Mouse (Mus musculus): ENCODE results near the gene Ncam2.

Ncam2 gene

DNA sequence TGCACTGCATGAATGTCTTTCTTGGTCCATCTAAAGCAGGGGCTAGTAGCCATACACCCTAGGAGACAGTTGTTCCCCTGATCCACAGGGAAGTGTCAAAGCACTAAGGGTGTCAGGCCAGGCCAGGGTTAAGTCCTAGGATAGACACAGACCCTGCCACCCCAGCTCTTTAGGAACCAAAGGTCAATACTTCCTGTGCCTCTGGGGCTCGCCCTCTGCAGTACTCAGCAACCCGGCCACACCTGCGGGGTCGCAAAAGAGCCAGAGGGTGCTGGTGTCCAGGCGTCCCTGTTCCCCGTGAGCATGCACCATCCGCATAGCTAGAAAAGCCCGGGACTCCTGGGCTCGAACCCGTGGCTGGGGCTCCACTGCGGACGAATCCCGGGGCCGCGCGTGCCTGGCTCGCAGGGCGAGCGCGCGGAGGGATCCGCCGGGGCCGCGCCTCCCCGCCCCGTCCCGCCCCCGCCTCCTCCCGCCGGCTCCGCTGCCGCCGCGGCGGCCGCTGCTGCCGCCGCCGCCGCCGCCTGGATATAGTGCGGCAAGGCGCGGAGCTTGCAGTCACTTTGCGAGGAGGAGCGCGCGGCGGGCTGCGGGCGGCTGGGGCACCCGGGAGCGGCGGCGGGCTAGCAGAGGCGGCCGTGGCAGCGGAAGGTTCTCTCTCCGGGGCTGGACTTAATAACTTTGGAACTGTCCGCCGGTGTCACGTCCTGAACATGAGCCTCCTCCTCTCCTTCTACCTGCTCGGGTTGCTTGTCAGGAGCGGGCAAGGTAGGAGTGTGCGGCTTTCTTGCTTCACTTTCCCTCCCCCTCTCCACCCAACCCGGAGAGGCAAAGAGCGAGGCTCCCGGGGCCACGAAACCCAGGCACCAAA is at the start of gene Ncam2:
Gene Ncam2, plus strand, starts transcription at position 497 of the 871 bp plus-strand sequence.
- peak; percentile 7 for DNase-seq (ENCODE audit: low read depth)

DNA sequence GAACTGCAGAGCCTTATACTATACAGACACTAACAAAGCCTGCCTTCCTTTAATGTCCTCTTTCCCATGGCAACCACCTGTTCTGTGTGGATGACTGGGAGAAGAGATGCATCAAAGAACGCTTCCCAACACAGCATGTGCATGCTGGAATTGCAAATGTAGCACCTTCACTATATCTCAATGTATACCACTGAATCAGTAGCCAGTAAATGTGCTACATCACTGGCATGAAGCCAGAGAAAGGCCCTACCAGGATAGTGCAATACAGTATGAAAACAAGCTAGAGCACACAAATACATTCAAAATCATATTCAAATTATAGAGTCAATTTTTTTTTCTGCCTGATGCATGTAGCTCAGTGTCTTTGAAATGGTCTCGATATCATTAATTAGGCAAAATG is 29.7 kb upstream of the Ncam2 start:
- DNase-seq (ENCODE audit: low read depth) = no peak

DNA sequence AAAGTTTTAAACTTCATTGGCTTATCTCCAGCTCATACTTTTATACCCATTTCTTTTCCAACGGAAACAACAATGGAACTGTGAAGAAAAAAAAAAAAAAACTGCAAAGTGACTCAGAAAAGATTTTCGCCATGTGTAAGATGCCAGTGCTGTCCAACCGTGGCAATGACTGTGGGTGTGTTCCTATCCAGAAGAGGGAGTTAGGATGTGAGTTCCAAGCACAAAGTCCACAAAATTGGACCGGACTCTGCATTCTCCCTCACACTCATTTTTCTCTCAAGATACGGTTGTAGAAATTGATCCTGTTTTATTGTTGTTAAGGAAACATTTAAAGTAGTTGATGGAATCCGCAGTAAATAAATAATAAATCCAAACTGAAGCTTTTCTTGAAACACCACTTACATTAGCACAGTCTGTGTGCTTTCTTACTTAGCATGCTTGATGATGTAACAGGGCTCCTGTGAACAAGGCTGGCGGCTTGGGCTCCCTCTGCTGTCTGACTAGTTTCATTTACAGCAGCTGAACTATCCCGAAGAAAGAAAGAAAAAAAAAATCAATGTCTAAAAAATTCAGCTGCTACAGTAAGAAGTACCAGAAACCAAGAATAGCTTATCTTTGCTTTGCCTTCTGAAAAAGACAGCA is 25.1 kb upstream of the Ncam2 start:
- DNase-seq (ENCODE audit: low read depth) = no peak

DNA sequence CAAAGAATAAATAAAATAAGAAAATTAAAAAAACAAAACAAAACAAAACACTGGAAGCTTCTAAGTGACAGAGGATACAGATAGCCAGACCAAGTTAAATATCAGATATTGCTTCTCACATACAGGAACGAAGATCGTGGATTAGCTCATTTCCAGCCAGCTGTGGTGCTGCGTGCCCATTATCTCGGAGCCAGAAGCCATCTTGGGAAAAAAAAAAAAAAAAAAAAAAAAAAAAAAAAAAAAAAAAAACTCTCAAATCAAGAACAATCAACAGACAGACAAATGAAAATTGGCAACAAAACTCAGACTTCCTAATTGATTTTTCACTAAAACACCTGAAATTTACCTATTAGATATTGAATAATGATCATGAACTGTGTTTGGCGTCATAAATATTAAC is 20.7 kb upstream of the Ncam2 start:
- no peak for DNase-seq (ENCODE audit: low read depth)

GRCm38 (mm10) chr16:81187579-81188179 is 12.8 kb upstream of the Ncam2 start:
- no peak for DNase-seq (ENCODE audit: low read depth)

DNA sequence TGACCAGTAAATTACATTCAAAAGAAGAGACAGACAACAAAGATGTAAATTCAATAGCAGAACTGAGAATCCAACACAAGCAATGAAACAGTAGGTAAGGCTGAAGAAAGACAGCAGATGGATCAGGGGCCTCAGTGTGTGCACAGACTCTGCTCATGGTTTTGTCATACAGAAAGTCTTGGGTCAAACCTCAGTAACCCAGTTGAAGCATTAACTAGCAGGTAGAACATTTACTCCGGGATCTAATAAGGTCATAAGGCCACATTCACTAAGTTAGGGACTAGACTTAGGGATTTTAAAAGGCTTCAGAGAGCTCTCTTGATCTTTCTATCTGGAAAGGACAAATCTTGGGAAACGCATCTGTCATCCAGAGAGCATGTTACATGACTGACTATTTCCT is 8.9 kb upstream of the Ncam2 start:
- DNase-seq (ENCODE audit: low read depth) = no peak

DNA sequence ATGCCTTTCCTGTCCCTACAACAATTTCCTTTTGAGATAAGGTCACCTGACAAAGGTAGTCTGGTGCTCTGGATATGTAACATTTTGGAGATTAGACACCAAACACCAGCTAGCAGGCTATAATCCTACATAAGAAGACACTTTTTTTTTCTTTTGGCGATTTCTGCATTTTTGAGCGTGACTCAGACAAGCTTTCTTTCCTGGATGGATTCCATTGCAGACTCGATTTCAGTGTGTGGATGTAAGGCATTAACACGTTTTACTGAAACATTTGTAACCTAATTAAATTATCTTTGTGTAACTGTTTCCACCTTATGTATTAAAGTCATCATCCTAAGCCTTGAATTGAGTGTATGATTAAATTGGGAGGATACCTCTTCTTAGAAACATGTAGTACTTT is 7.9 kb upstream of the Ncam2 start:
- no peak for DNase-seq (ENCODE audit: low read depth)

GRCm38 (mm10) chr16:81199467-81199866 is 1.0 kb upstream of the Ncam2 start:
- no peak for DNase-seq (ENCODE audit: low read depth)

- DNase-seq (ENCODE audit: low read depth) = no peak
Observed at GRCm38 (mm10) chr16:81201471-81201870, 974 bp downstream of the Ncam2 start.

GRCm38 (mm10) chr16:81201992-81202391 is 1.5 kb downstream of the Ncam2 start:
- DNase-seq (ENCODE audit: low read depth) = peak; percentile 13

- no peak for DNase-seq (ENCODE audit: low read depth)
Observed at GRCm38 (mm10) chr16:81202721-81203161, 2.2 kb downstream of the Ncam2 start.

DNA sequence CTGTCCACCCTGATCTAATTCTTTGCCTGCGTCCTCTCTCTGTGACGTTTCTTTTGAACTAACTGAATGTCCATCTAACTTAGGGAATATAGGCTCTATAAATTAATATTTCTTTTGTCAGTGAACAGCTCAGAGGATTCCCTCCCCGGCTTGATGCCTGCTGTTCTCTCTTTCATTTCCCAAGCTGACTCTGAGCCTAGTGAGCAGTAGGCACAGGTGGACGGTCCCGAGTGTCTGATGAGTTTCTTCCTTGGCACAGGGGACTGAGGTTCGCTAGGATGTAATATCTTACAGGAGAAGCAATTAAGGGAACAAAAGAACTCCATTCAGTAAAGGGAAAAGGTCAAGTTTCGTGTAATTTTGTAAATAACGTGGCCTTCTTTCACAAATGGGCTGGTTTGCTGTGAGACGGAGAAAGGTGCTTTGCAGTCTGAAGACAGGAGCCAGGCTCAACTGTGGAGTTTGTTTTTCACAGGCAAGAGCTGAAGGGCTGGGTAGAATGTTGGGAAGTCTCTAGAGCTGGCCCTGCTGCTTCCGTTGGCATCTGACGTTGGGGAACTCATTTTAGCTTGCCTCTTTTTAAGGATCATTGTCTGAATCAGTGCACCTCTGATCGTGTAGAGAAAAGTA is 4.0 kb downstream of the Ncam2 start:
- DNase-seq (ENCODE audit: low read depth) = no peak

DNA sequence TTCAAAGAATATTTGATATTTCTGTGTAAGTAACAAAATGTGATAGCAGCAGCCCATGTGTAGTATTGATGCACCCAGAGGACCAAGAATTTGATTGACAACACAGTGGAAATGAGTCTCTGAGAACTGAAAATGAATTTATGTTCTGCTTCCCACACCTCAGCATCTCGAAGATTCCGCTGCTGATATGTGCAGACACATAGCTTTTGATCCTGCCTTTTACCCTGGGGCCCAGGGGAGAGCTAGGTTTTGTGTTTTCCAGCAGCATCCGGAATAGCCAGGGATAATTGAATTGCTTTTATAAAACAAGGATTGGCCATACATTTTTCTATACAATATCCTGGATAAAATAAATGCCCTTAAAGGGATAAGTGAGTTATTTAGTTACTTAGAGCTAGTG is 20.7 kb downstream of the Ncam2 start:
- DNase-seq (ENCODE audit: low read depth) = no peak

- DNase-seq (ENCODE audit: low read depth) = no peak
Observed at GRCm38 (mm10) chr16:81223841-81224240, 23.3 kb downstream of the Ncam2 start.

- DNase-seq (ENCODE audit: low read depth) = no peak
Observed at GRCm38 (mm10) chr16:81224253-81224652, 23.8 kb downstream of the Ncam2 start.

DNA sequence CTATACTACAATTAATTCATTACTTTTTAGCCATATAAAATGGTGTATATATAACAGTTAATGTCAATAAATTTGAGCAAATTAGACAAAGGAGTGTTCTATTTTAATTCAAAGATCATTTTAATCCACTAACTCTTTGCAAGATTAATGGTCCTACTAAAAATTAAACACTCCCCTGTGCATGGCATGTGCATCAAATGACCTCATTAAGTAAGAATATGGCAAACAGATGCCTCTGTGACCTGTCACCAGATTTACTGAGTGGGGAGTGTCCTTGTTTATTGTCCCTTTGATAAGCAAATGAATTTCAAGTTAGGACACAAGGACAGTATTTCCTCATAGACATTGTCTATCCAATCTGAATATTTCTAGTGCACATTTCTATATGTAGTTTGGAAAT is 54.4 kb downstream of the Ncam2 start:
- no peak for DNase-seq (ENCODE audit: low read depth)

DNA sequence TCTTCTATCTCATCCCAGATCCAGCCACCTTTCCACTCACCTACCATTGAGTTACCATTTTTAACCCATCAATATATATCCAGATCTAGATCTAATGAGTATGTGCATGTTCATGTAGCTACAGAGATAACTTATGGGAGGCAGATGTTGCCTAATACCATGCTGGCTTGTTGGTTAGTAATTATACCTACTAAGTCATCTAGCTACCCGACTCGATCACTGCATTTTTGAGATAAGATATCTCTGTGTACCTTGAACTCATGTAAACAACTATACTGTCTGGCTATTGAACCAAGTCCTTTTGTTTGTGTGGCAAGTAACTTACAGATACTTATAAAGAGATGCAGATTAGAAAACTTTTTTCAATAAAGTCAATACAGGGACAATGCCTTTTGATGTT is 59.9 kb downstream of the Ncam2 start:
- DNase-seq (ENCODE audit: low read depth) = no peak

- DNase-seq (ENCODE audit: low read depth) = no peak
Observed at GRCm38 (mm10) chr16:81273597-81274360, 73.3 kb downstream of the Ncam2 start.

GRCm38 (mm10) chr16:81284241-81284640 is 83.7 kb downstream of the Ncam2 start:
- no peak for DNase-seq (ENCODE audit: low read depth)

DNA sequence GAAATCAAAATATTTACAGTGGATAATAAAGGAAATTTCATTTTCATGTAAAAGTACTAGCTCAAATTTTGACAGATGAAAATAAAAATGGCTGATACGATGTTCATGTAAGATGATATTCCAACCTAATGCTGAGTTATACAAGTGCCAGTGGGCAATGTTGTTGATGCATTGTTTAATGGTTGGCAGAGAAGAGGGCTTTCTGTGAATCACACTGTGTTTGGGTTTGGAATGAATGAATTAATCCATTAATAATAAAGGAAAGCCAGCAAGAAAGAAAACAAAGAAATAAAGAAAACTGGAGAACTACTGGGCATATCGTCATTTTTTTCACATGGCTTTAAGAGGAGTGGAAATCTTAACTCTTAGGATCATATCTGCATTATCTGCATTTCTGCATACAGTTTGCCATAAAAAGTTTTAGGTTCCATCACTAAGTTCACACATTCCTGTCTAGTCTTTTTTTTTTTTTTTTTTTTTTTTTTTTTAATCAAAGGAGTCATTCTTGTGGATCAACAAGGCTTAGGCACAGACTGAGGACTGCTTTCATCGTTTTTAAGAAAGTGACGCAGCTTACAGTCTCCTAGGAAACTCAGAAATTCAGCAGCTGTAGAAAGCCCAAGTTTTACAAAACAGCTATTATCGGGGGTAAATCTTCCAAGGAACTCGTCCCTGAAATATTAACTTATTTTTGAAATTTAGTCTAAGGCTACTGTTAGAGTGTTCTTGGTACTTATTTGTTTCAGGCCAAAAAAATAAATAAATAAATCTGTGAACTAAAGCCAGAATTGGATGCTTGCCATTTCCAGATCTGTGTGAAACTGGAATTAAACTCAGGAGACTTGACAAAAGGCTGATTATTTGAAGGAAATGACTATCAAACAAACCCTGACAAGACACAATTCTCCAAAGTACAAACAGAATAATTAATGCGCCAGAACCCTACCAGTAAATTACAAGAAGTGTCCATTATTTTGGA is 84.7 kb downstream of the Ncam2 start:
- DNase-seq (ENCODE audit: low read depth) = no peak

DNA sequence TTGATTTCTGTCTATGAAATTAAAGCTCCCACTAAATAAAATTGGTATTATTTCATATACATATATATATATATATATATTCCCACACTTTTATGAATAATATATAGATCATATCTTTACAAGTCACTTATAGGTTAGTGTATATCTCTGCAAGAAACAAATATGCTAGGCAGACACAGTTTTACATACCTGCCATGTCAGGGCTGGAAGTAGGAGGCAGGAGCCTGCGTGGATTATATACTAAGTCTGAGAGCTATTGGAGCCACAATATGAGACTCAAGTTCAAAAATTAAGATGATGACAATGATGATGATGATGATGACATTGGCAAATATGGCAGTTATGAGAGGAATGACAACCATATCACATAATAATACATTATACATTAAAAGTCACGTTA is 85.4 kb downstream of the Ncam2 start:
- no peak for DNase-seq (ENCODE audit: low read depth)
